Mouse (Mus musculus) activated CD4-positive, CD25-positive, alpha-beta regulatory T cell, adult 4 months (primary cell): ENCODE measurements around the gene Hist1h2ai. TPM values are rescaled to one million over a fixed set of nuclear protein-coding genes. Genes with fewer than 3 reads are reported as not detected.
"Not testable (repeated sequence)": the region's sequence is repeated elsewhere in the genome, so short reads cannot be mapped to it uniquely, and the experiment has no call there.

Experiments
- ATAC-seq: one replicate; pipeline ENCODE4 v1.8.0; 2017
- polyA plus RNA-seq, 2 experiments: library from polyadenylated mRNA; unstranded; fragments of 100-300 nt; shearing (Covaris generic); gene quantifications; one replicate each; pipeline ENCODE4 v1.2.1; 2017

Gene Hist1h2ai
- polyA plus RNA-seq, 2 experiments from 2014 or later, result 5.1 TPM; not detected in 1

- no peak for ATAC-seq
Measured at GRCm38 (mm10) chr13:21729544-21729943, 13.3 kb downstream of the Hist1h2ai start.

DNA sequence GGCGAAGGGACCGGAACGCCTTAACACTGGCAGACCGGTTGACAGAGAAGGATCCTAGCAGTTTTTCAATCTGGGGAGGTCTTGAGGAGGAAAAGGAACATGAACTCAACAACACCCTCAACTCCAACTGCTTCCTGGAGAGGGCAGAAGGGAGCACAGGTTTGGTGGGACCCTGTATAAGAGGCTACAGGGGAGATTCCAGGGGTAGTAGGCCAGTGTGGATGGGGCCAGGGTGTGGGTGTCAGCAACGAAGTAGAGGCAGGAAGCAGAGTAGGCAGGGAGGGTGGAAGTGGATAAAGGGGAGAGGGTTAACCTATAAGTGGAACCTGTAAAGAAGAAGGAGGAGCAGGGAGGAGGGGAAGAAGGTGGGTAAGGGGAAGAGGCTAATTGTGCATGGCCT lies 17.2 kb downstream of the Hist1h2ai start:
- ATAC-seq, result no peak

DNA sequence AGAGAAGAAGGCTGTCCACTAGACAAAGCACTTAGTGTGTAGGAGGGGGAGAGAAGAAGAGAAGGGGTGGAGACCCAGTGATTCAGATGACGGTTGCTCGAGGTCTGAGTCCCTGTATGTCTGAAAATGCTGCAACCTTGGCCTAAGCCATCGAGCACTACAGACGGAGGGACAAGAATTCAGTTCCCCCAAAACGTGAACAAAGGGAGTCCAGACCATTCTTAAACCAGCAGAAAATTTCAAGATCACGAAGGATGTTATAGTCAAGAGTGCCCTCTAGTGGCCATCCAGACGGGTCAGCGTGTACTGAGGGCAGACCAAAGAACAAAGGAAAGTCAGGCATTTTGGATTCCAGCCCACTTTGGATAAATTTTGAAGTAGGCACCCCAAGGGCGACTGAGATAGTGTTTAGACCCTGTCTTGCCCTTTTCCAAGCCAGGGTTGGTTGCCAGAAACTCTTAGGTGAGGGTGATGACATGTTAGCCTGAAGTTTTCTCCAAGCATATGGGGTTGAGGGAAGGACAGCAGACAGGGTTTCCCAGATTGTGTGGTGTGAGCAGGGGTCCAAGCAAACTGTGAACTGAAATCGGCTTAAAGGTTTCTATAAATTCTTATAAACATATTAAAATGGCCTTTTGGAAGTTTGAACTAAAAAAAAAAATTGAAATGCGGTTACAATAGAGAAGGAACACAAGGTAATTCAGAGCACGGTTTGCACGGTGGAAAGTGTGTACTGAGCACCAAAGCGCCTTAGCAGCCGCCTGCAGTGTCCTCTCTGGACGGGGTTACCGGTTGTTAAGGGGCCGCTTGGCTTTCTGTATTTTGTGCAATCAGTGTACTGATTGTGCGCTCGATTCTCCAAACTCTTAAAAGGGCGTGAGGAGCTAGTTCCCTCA lies 18.0 kb downstream of the Hist1h2ai start:
- peak; percentile 50 for ATAC-seq

- peak; percentile 73 for ATAC-seq
Measured at GRCm38 (mm10) chr13:21734906-21735767, 18.9 kb downstream of the Hist1h2ai start, which contains the start of gene Hist1h4j. Gene Hist1h4j (plus strand): TSS chr13:21735064.

DNA sequence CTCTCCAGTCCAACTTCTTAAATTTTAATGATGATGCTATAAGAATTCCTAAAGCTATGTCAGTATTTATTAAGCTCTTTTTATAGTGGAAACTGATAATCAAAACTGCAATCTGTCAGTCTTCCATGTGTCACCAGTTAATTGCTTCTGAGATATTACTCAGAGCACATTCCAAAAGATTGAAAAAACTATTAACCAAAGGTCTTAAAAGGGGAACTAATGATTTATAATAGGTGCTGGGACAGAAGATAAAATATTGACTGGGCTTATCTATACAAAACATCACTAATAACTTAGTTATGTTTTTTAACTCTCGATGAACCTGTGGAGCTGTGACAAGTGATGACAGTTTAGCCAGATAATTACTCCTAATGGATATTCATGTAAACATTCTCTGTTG lies 28.8 kb downstream of the Hist1h2ai start:
- ATAC-seq, result no peak

DNA sequence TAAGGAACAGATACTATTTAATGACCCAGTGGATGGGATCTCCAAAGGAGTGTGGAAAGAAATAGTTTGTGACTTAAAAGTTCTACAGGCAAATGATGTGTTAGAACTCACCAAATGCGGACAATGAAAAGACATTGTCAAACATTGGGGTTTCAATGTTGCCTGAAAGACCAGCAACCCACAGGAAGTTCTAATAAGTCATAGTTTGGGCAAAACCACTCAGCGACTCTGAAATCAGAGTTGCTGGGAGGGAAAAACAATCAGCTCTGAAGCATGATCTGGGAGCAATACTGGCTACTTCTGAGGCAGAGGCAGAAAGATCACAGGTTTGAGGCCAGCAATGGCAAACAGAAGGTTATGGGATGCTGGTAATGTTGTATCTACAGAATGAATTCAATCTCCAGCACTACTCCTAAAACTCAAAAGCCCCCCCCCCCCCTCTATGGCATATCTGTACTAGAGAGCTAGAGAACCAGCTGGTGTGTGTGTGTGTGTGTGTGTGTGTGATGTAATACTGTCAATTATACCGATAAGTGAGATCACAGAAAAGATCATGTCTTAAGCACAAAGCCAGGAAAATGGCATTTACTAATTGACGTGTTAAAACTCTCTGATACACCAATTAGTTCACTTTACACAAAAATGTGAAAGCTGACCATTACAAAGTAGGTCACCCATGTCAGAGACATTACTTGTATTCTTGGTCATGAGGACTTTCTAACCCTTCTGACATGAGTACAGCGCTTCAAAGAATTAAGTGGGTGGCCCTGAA lies 33.4 kb downstream of the Hist1h2ai start:
- no peak for ATAC-seq

GRCm38 (mm10) chr13:21750159-21751017 lies 34.2 kb downstream of the Hist1h2ai start, which contains the start of gene Hist1h4k:
Gene Hist1h4k (minus strand): TSS chr13:21750505.
- ATAC-seq, result peak; percentile 51

DNA sequence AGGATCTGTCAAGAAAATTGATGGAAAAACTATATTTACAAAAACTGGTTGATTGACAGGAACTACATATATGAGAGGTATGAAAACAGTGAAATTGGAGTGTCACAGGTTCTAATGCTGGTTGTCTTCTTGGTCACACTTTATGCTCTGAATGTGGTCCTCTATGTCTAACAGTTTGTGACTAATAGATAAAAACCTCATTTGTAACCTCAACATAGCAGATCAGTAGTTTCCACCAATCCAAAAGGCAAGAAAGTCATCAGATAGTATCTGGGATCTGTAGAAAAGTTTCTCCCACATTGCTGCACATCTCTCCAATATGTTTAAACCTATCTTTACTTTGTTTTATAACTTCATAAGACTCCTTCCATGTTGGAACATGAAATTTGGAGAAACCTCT lies 35.2 kb downstream of the Hist1h2ai start:
- no peak for ATAC-seq

- ATAC-seq, result no peak
Measured at GRCm38 (mm10) chr13:21751827-21752226, 35.6 kb downstream of the Hist1h2ai start.

GRCm38 (mm10) chr13:21752356-21752755 lies 36.1 kb downstream of the Hist1h2ai start:
- no peak for ATAC-seq

GRCm38 (mm10) chr13:21753051-21753523 lies 36.9 kb downstream of the Hist1h2ai start:
- no peak for ATAC-seq

DNA sequence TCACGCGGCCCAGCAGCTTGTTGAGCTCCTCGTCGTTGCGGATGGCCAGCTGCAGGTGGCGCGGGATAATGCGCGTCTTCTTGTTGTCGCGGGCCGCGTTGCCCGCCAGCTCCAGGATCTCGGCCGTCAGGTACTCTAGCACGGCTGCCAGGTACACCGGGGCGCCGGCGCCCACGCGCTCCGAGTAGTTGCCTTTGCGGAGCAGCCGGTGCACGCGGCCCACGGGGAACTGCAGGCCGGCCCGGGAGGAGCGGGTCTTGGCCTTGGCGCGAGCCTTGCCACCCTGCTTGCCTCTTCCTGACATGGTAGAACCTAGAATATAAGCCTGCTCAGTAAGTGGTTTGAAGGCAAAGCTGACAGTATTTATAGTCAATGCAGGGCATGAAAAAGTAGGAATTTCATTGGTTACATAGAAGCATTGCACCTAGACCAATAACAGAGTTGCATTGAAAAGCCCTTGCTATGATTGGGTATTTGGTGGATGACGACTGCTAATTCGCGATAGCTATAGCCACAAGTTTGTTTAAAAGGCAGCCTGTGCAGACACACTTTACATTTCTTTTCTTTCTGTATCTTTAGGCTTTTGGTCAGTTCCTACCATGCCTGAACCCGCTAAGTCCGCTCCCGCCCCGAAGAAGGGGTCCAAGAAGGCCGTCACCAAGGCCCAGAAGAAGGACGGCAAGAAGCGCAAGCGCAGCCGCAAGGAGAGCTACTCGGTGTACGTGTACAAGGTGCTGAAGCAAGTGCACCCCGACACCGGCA lies 37.5 kb downstream of the Hist1h2ai start, which contains the start of the genes Hist1h2ak and Hist1h2bn:
Gene Hist1h2ak, minus strand, starts transcription at position 304 of the 762 bp plus-strand sequence.
Gene Hist1h2bn, plus strand, starts transcription at position 600 of the 762 bp plus-strand sequence.
- ATAC-seq, result peak; percentile 94

GRCm38 (mm10) chr13:21754294-21755001 lies 38.2 kb downstream of the Hist1h2ai start:
- not testable (repeated sequence) for ATAC-seq

DNA sequence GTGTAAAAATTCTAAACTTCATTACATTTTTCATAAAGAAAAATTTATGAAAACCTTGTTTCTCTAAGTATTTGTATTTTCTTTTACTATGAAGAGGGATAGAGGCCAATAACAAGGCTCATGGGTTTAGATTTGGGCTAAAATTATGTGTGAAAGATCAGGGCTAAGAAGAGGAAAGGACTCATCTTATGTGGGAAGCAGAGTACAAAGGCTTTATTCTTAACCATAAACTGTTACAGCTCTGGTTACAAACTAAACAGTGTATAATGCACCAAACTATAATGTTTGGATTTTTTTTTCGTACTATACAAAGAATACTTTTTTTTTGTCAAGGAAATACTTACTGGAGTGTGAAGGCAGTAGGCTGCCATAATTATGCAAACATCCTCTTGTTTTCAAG lies 39.5 kb downstream of the Hist1h2ai start:
- ATAC-seq, result no peak

Other genes starting within 250 kb of the Hist1h2ai start
- not detected for gene Nkapl, start 247.9 kb upstream of the Hist1h2ai start, polyA plus RNA-seq
- not detected for gene Zkscan4, start 237.5 kb upstream of the Hist1h2ai start, polyA plus RNA-seq
- gene Gm10065, start 237.0 kb upstream of the Hist1h2ai start, polyA plus RNA-seq, result not detected
- gene AK157302, start 221.2 kb upstream of the Hist1h2ai start, polyA plus RNA-seq, result under 1 TPM in 1 of 2 experiments, not detected in 1; 0.50 TPM
- gene Gm11273, start 215.0 kb upstream of the Hist1h2ai start, polyA plus RNA-seq, result 10 to 100 TPM in 1 of 2 experiments, 1 to 10 TPM in 1; 2.5 to 45.3 TPM
- 10 to 100 TPM in 1 of 2 experiments, 1 to 10 TPM in 1; 5.0 to 10.1 TPM for gene Zkscan8, start 185.3 kb upstream of the Hist1h2ai start, polyA plus RNA-seq
- gene Olfr1366, start 173.6 kb upstream of the Hist1h2ai start, polyA plus RNA-seq, result not detected
- gene Olfr1535, start 156.5 kb upstream of the Hist1h2ai start, polyA plus RNA-seq, result under 1 TPM in 1 of 2 experiments, not detected in 1; 0.40 TPM
- gene Olfr1364, start 134.7 kb upstream of the Hist1h2ai start, polyA plus RNA-seq, result not detected
- not detected for gene Olfr1362, start 102.4 kb upstream of the Hist1h2ai start, polyA plus RNA-seq
- gene Olfr11, start 73.9 kb upstream of the Hist1h2ai start, polyA plus RNA-seq, result not detected
- not detected for gene Olfr1361, start 53.0 kb upstream of the Hist1h2ai start, polyA plus RNA-seq
- gene Olfr1360, start 39.0 kb upstream of the Hist1h2ai start, polyA plus RNA-seq, result not detected
- not detected for gene Olfr1359, start 18.3 kb upstream of the Hist1h2ai start, polyA plus RNA-seq
- 1 to 10 TPM in 1 of 2 experiments, not detected in 1; 1.2 TPM for gene Hist1h2bl, start 279 bp upstream of the Hist1h2ai start, polyA plus RNA-seq
- 1 to 10 TPM in 1 of 2 experiments, not detected in 1; 6.0 TPM for gene Hist1h3h, start 1.2 kb downstream of the Hist1h2ai start, polyA plus RNA-seq
- 1 to 10 TPM; 2.4 to 2.8 TPM for gene Hist1h2bm, start 5.6 kb downstream of the Hist1h2ai start, polyA plus RNA-seq
- under 1 TPM in 1 of 2 experiments, not detected in 1; 0.61 TPM for gene Hist1h4j, start 18.6 kb downstream of the Hist1h2ai start, polyA plus RNA-seq
- gene Hist1h4k, start 34.1 kb downstream of the Hist1h2ai start, polyA plus RNA-seq, result 1 to 10 TPM; 4.8 to 6.3 TPM
- 1 to 10 TPM; 2.5 to 3.5 TPM for gene Hist1h2ak, start 37.4 kb downstream of the Hist1h2ai start, polyA plus RNA-seq
- gene Hist1h2bn, start 37.7 kb downstream of the Hist1h2ai start, polyA plus RNA-seq, result 1 to 10 TPM; 3.3 to 5.0 TPM
- 10 to 100 TPM; 28.3 to 35.3 TPM for gene Hist1h1b, start 64.2 kb downstream of the Hist1h2ai start, polyA plus RNA-seq
- 1 to 10 TPM in 1 of 2 experiments, not detected in 1; 3.8 TPM for gene Hist1h3i, start 66.9 kb downstream of the Hist1h2ai start, polyA plus RNA-seq
- gene Hist1h2an, start 70.8 kb downstream of the Hist1h2ai start, polyA plus RNA-seq, result 10 to 100 TPM in 1 of 2 experiments, 1 to 10 TPM in 1; 2.0 to 11.5 TPM
- not detected for gene Hist1h2bp, start 71.0 kb downstream of the Hist1h2ai start, polyA plus RNA-seq
- gene Hist1h2bq, start 93.8 kb downstream of the Hist1h2ai start, polyA plus RNA-seq, result 1 to 10 TPM; 4.2 to 9.2 TPM
- gene Hist1h2ao, start 94.0 kb downstream of the Hist1h2ai start, polyA plus RNA-seq, result 1 to 10 TPM in 1 of 2 experiments, not detected in 1; 2.4 TPM
- gene Hist1h4m, start 95.3 kb downstream of the Hist1h2ai start, polyA plus RNA-seq, result 1 to 10 TPM in 1 of 2 experiments, not detected in 1; 6.5 TPM
- gene Hist1h4n, start 115.8 kb downstream of the Hist1h2ai start, polyA plus RNA-seq, result 10 to 100 TPM in 1 of 2 experiments, not detected in 1; 15.9 TPM
- 100 to 1,000 TPM; 214 to 439 TPM for gene Hist1h2ap, start 117.1 kb downstream of the Hist1h2ai start, polyA plus RNA-seq
- gene Hist1h2br, start 117.3 kb downstream of the Hist1h2ai start, polyA plus RNA-seq, result 1 to 10 TPM; 4.0 to 9.2 TPM
- not detected for gene Zfp184, start 228.7 kb downstream of the Hist1h2ai start, polyA plus RNA-seq